Mouse (Mus musculus) embryonic facial prominence, embryonic 10.5 days (tissue): ENCODE data around the gene Lta. TPM values are rescaled to one million over a fixed set of nuclear protein-coding genes. Genes with fewer than 3 reads are reported as not detected.

Experiments
- DNase-seq: peaks from one replicate; pipeline ENCODE4 v3.0.0-alpha.2; 2017; ENCODE audit warnings: low spot score
- H3K27ac ChIP-seq: fragments of 300-500 bp; sonication (generic); replicated peaks from 2 replicates; pipeline ENCODE4 v1.5.1; 2016; ENCODE audit warnings: mild to moderate bottlenecking
- H3K27me3 ChIP-seq: fragments of 300-500 bp; sonication (generic); replicated peaks from 2 replicates; pipeline ENCODE4 v1.6.1; 2016; ENCODE audit warnings: low read depth, mild to moderate bottlenecking; ENCODE audit not compliant: poor library complexity, severe bottlenecking
- H3K36me3 ChIP-seq: fragments of 300-500 bp; sonication (generic); replicated peaks from 2 replicates; pipeline ENCODE4 v1.6.1; 2016; ENCODE audit warnings: mild to moderate bottlenecking, moderate library complexity
- H3K4me1 ChIP-seq: fragments of 300-500 bp; sonication (generic); 2 replicates; pipeline ENCODE4 v1.6.1; 2016
- H3K4me3 ChIP-seq: fragments of 300-500 bp; sonication (generic); 2 replicates; pipeline ENCODE4 v1.5.1; 2016; ENCODE audit warnings: mild to moderate bottlenecking, moderate library complexity
- H3K9me3 ChIP-seq: fragments of 300-500 bp; sonication (generic); 2 replicates; pipeline ENCODE4 v1.6.1; 2016; ENCODE audit warnings: mild to moderate bottlenecking
- WGBS: fragments of 180-500 bp; shearing (Covaris S2); methylation state at CpG from one replicate; pipeline ENCODE4 v1.1.7; 2016; 5-methylcytosine and 5-hydroxymethylcytosine counted together
- polyA plus RNA-seq: library from polyadenylated mRNA; unstranded; fragments of >200 nt; fragmentation: Nextera tagmentation; extraction: Ambion mirVana; gene quantifications from 2 replicates; pipeline ENCODE4 v1.2.1, GENCODE M21; 2016

The Lta gene
- polyA plus RNA-seq, 1 experiment from 2014 or later, result not detected

DNA sequence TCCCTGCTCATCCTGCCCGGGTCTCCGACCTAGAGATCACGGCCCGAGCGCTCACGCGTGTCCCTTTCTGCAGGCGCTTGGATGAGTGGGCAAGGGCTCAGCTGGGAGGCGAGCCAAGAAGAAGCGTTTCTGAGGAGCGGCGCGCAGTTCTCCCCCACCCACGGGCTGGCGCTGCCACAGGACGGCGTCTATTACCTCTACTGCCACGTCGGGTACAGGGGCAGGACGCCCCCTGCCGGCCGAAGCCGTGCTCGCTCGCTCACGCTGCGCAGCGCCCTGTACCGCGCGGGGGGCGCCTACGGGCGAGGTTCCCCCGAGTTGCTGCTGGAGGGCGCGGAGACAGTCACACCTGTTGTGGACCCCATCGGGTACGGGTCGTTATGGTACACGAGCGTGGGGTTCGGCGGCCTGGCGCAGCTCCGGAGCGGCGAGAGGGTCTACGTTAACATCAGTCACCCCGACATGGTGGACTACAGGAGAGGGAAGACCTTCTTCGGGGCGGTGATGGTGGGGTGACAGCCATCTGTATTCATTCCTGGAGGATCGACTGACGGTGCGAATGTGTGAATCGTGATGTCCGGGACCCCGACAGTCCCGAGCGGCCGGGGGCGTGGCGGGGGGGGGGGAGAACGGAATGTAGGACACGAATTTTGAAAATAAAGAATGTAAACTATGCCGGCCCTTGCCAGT is 9.4 kb downstream of the Lta start:
- Histone ChIP-seq H3K4me3 (peak overlapping the region; percentile 61), H3K36me3 (no peaks in the 10 kb centered on the region), H3K27me3 (peaks cover 72% of the 10 kb centered on the region), H3K9me3 (no peaks in the 10 kb centered on the region), H3K4me1 (peaks cover 32% of the 10 kb centered on the region), H3K27ac (peak overlapping the region; percentile 35; the same call in 1 of the 2 replicates)
- DNase-seq, result peak; percentile 87
- 2% methylated on average over 66 of the region's 66 CpGs for WGBS

DNA sequence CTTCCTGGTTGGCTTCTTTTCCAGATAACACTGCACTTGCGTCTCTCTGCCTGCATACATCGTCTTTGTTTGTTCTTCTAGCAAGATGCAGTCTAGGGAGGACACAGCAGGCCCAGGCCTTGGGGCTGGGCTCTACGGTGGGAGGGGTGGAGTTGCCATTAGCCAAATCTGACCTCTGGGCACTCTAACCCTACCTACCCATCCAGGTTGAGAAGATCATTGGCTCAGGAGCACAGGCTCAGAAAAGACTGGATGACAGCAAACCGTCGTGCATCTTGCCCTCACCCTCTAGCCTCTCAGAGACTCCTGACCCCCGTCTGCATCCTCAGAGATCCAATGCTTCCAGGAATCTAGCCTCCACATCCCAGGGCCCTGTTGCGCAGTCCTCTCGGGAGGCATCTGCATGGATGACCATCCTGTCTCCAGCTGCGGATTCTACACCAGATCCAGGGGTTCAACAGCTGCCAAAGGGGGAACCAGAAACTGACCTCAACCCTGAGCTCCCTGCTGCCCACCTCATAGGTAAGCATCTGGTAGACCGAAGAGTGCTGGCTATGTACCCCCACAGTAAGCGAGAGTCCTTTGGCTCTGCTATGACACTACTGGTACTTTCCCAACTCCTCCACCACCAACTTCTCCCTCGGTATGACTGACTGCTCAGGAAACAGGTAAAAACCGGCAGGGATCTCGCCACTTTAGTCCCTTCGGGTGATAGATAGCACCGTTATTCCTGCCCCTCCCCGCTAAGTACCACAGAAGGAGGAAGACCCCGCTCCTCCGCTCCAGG is 10.1 kb downstream of the Lta start:
- peaks cover 65% of the 10 kb centered on the region for H3K27me3 ChIP-seq
- DNase-seq, result no peak
- H3K9me3 ChIP-seq, result no peaks in the 10 kb centered on the region
- peak overlapping the region; percentile 35; the same call in 1 of the 2 replicates for H3K27ac ChIP-seq
- no peaks in the 10 kb centered on the region for H3K36me3 ChIP-seq
- WGBS, result 41% methylated on average over 19 of the region's 19 CpGs
- peaks cover 32% of the 10 kb centered on the region for H3K4me1 ChIP-seq
- peak overlapping the region; percentile 61 for H3K4me3 ChIP-seq

DNA sequence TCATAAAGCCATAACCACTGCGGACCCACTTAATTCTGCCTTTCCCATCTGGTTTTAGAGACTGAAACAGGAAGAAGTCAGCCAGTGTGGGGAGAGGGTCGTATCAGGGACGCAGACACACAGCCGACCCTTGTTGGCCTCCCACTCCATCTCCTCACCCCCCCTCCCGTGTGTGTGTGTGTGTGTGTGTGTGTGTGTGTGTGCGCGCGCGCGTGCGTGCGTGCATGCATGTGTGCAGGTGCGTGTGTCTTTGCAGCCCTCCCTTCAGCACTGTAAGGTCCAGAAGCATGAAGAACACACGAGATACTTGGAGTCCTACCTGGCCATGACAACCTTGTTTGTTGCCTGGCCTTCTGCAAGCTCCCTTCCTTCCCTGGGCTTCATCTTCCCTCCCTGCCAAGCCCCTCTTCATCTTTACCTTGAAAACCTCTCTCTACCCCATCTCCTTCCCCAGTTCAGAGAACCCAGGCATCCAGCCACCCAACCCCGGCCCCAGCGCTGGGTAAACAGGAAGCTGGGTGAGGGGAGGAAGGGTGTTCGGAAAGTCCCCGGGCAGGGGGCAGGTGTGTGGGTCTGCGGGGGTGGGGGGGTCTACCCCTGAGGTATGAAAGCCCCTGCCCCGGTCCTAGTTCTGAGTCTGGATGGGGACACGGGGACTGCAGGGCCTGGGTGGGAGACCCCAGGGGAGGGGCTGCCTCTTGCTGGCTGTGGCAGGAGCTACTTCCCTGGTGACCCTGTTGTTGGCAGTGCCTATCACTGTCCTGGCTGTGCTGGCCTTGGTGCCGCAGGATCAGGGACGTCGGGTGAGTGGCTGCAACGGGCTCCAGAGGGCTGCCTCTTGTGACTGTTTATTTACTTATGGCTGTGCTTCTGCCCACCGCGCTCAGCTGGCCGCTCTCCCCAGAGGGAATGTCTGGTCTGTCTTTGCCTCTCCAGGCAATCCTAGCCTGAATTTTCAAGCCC is 11.0 kb downstream of the Lta start, which contains the start of gene Ltb:
TSS of gene Ltb (plus strand) at position 559 of the 963 bp plus-strand sequence.
- H3K4me3 ChIP-seq, result peak within 1 kb of the TSS; percentile 61
- no peaks in the 10 kb centered on the region for H3K9me3 ChIP-seq
- 69% methylated on average over 28 of the region's 28 CpGs for WGBS
- no peak for DNase-seq
- H3K36me3 ChIP-seq, result no peaks in the 10 kb centered on the region
- peaks cover 59% of the 10 kb centered on the region for H3K27me3 ChIP-seq
- H3K27ac ChIP-seq, result no peak within 1 kb of the TSS
- peaks cover 36% of the 10 kb centered on the region for H3K4me1 ChIP-seq

DNA sequence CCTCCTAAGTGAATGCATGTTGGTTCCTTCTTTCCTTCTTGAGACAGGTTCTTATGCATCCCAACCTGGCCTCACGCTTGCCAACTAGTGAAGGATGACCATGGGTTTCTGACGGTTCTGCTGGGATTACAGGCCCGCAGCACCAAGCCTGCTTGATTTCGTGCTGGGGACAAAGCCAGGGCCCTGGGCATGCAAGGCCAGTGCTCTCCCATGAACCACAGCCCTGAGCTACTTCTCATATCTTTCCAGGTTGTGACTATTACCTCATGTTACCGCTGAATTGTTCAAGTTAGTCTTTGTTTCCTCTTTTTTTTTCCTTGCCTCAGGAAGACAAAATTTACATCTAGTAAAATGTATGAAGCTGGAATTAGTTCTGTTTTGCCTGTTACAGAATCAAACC is 12.2 kb downstream of the Lta start:
- no peak overlapping the region for H3K4me3 ChIP-seq
- H3K36me3 ChIP-seq, result no peaks in the 10 kb centered on the region
- no peak overlapping the region for H3K27ac ChIP-seq
- H3K4me1 ChIP-seq, result peaks cover 31% of the 10 kb centered on the region
- WGBS, result 84% methylated on average over 5 of the region's 5 CpGs
- H3K27me3 ChIP-seq, result peaks cover 48% of the 10 kb centered on the region
- DNase-seq, result no peak
- H3K9me3 ChIP-seq, result no peaks in the 10 kb centered on the region

DNA sequence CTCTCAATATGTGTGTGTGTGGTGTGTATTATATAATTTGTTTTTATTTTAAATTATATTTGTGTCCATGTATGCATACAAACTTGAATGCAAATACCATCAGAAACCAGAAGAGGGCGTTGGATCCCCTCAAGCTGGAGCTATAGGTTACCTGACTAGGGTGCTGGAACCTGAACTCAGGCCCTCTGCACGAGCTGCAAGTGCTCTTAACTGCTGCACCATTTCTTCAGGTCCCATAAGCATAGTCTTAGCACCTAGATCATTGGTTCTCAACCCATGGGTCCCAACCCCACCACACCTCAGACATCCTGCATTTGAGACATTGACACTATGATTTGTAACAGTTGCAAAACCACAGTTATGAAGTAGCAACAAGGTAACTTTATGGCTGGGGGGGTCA is 13.4 kb downstream of the Lta start:
- 62% methylated on average over 2 of the region's 2 CpGs for WGBS

DNA sequence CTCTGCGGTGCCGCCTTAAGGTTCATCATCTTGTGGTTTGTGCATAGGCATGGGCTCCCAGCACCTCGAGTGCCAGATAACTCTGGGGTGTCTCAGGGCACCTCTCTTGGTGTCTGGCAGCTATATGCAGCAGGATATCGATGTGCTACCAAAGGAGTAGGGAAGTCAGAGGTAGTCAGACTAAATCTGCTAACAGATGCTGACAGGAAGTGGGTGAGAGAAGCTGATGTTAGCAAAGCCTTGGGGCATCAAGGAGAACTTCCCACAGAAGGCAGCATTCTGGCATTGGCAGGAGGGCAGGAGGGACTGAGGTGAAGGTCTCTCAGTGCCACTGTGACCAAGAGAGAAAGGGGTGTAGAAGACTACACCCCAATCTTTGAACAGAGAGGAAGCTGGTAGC is 15.1 kb downstream of the Lta start:
- peaks cover 34% of the 10 kb centered on the region for H3K4me1 ChIP-seq
- H3K27me3 ChIP-seq, result peaks cover 19% of the 10 kb centered on the region
- H3K4me3 ChIP-seq, result no peak overlapping the region
- no peak for DNase-seq
- 81% methylated on average over 4 of the region's 4 CpGs for WGBS
- H3K36me3 ChIP-seq, result no peaks in the 10 kb centered on the region
- H3K9me3 ChIP-seq, result no peaks in the 10 kb centered on the region
- no peak overlapping the region for H3K27ac ChIP-seq

More for the DNA sequence above, 13.4 kb downstream of the Lta start:
- no peak overlapping the region for H3K27ac ChIP-seq
- no peak overlapping the region for H3K4me3 ChIP-seq
- H3K9me3 ChIP-seq, result no peaks in the 10 kb centered on the region
- H3K4me1 ChIP-seq, result peaks cover 33% of the 10 kb centered on the region
- H3K27me3 ChIP-seq, result peaks cover 36% of the 10 kb centered on the region
- no peaks in the 10 kb centered on the region for H3K36me3 ChIP-seq
- no peak for DNase-seq

DNA sequence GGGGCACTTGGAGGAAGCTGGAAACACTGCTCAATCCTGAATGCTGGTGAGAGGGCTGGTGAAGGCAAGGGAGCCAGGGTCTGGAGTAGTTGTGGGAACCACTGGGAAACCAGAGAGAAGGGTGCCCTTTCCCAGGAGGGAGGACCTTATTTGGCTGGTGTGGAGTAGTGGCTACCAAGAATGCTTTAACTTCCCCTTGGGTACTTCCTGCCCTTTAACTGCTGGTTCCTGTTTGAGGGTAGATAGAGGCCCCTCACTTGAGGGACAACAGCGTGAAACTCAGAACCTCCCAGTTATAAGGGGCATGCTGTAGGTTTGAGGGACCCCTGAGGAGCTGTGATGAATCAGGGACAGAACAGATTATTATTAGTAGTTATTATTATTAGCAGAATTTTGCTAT is 16.0 kb downstream of the Lta start:
- Histone ChIP-seq H3K27me3 (peaks cover 10% of the 10 kb centered on the region), H3K4me1 (peaks cover 28% of the 10 kb centered on the region), H3K4me3 (no peak overlapping the region), H3K36me3 (no peaks in the 10 kb centered on the region), H3K9me3 (no peaks in the 10 kb centered on the region), H3K27ac (no peak overlapping the region)
- DNase-seq, result no peak
- 55% methylated on average over 1 of the region's 1 CpGs for WGBS

DNA sequence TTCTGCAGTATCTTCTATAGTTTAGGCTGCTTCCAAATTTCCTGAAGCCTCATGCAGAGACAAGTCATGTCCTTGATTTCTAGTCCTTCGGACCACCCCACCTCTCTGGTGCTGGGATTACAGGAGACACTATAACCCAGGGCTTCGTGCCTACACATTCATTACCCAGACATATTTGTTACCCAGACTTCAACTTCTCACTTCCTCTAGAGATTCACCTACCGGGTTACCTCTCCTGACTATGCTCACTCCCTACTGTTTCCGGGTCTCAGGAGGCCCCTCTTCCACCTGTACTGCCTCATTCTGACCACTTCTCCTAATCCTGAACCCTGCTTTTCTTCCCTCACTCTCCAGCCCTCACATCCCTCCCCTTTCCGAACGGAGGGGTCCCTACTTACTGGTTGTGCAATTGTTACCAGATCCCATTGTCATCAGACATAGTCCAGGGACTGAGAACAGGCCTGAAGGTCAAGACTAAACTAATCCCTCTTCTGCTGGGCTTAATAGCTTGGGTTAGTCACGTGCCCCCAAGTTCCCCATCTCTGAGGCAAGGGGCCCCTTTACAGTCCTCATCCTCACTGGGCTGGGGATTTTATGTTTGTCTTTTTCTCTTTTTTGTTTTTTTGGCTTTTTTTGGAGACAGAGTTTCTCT is 17.1 kb downstream of the Lta start, which contains the start of gene Lst1:
TSS of gene Lst1 (minus strand) at position 481 of the 652 bp plus-strand sequence.
- Histone ChIP-seq H3K9me3 (no peaks in the 10 kb centered on the region), H3K36me3 (no peaks in the 10 kb centered on the region), H3K4me3 (no peak within 1 kb of the TSS), H3K4me1 (peaks cover 25% of the 10 kb centered on the region), H3K27ac (no peak within 1 kb of the TSS; the same call in 1 of the 2 replicates), H3K27me3 (no peaks in the 10 kb centered on the region)
- no peak for DNase-seq
- 74% methylated on average over 7 of the region's 7 CpGs for WGBS

DNA sequence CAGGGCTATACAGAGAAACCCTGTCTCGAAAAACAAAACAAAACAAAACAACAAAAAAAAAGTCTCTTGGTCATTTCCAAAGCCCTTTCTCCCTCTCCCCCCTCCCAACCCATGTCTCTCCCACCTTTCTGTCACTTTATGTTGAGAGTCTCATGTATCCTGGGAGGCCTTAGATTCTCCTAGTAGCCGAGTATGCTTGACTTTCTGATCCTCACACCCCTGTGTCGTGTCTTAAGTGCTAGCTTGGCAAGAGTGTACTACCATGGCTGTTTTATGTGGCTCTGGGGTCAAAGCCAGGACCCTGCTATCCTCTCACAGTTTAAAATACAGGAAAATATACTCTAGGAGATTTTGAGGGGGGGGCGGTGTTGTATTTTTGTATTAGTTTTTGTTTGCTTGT is 17.8 kb downstream of the Lta start:
- Histone ChIP-seq H3K27ac (no peak overlapping the region), H3K9me3 (no peaks in the 10 kb centered on the region), H3K4me1 (peaks cover 25% of the 10 kb centered on the region), H3K36me3 (no peaks in the 10 kb centered on the region), H3K27me3 (no peaks in the 10 kb centered on the region), H3K4me3 (no peak overlapping the region)
- 77% methylated on average over 4 of the region's 4 CpGs for WGBS
- no peak for DNase-seq

DNA sequence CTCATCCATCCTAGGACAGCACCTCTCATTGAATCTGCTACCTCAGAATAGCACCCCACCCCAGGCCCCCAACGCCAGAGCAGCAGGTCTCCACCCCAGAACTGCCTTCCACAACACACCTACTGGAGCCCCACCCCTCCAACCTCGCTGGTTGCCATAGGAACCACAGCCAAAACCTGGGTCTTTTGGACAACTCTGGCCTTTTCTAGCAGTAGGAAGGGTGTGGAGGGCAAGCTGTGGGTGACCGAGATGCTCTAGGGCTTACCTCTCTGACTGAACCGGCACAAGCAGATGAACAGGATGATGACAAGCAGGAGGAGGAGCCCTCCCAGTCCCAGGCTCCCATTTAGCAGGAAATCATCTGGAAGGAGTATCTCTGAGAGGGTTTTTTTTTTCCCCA is 18.5 kb downstream of the Lta start:
- H3K4me1 ChIP-seq, result peaks cover 25% of the 10 kb centered on the region

DNA sequence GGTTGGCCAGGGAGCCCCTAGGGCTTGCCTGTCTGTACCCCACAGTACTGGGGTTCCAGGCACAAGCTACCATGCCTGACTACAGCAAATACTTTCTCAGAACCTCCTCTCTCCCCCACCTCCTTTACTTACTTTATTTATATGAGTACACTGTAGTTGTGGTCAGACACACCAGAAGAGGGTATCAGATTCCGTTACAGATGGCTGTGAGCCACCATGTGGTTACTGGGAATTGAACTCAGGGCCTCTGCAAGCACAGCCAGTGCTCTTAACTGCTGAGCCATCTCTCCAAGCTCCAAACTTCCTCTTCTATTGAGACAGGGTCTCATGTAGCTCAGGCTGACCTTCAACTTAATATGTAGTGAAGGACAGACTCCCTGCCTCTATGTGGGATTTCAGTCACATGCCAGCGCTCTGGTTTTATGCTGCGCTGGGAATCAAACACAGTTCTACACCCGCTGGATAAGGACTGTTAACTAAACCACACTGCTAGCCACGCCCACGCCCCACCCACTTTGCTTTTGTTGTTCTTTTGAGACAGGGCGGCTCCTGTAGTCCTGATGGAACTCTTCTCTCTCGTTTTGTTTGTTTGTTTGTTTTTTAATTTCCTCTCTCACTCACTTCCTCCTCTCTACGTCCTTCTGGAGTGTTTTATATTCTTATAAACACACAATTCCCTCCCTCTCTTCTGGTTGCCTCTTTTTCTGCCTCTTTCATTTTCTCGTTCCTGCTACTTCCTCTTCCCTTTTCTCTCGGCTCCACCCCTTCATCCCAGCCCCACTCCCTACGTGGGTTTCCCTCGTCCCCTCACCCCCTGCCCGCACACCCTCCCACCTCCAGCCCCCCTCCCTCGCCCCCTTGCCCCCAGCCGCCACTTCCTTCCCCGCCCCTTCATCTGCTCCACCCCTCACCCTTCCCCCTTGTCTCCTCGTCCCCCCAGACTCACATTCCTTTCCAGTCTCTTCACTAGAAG is 19.2 kb downstream of the Lta start:
- peak; percentile 78 for DNase-seq
- 2% methylated on average over 18 of the region's 18 CpGs for WGBS
- Histone ChIP-seq H3K27ac (peak overlapping the region; percentile 85), H3K4me1 (peaks cover 25% of the 10 kb centered on the region), H3K27me3 (no peaks in the 10 kb centered on the region), H3K9me3 (no peaks in the 10 kb centered on the region), H3K36me3 (no peaks in the 10 kb centered on the region), H3K4me3 (peak overlapping the region; percentile 60)

More for the DNA sequence above, 18.5 kb downstream of the Lta start:
- Histone ChIP-seq H3K27ac (peak overlapping the region; percentile 85), H3K9me3 (no peaks in the 10 kb centered on the region), H3K4me3 (peak overlapping the region; percentile 60), H3K27me3 (no peaks in the 10 kb centered on the region), H3K36me3 (no peaks in the 10 kb centered on the region)
- WGBS, result 3% methylated on average over 4 of the region's 4 CpGs
- peak; percentile 72 for DNase-seq
